Mouse (Mus musculus) kidney, embryonic 14.5 days (tissue): ENCODE results near the gene Sh3bp2. TPM values are rescaled to one million over a fixed set of nuclear protein-coding genes. Genes with fewer than 3 reads are reported as not detected.
A peak's percentile ranks its signal among the peaks of the same experiment; 100 is the strongest.

Experiments used
- ATAC-seq: fragments of 200-750 bp; cut with Nextera tagmentation; 2 replicates; pipeline ENCODE4 v1.8.0; 2017; ENCODE audit warnings: moderate number of reproducible peaks, mild to moderate bottlenecking, moderate TSS enrichment, moderate library complexity; ENCODE audit not compliant: low FRiP score, low TSS enrichment
- H3K27ac ChIP-seq: fragments of 300-500 bp; sonication (generic); 2 replicates; pipeline ENCODE4 v1.5.1; 2014; ENCODE audit warnings: low read depth, mild to moderate bottlenecking, low read length, moderate library complexity, mixed read lengths
- H3K27me3 ChIP-seq: fragments of 300-500 bp; sonication (generic); 2 replicates; pipeline ENCODE4 v1.6.1; 2014; ENCODE audit warnings: mild to moderate bottlenecking, low read length; ENCODE audit not compliant: control insufficient read depth, insufficient read depth
- H3K36me3 ChIP-seq: fragments of 300-500 bp; sonication (generic); 2 replicates; pipeline ENCODE4 v1.6.1; 2014; ENCODE audit warnings: low read length, mixed read lengths; ENCODE audit not compliant: control insufficient read depth, insufficient read depth
- H3K4me1 ChIP-seq: fragments of 300-500 bp; sonication (generic); 2 replicates; pipeline ENCODE4 v1.6.1; 2014; ENCODE audit warnings: low read length, mixed read lengths; ENCODE audit not compliant: control insufficient read depth, insufficient read depth
- H3K4me2 ChIP-seq: fragments of 300-500 bp; sonication (generic); replicated peaks from 2 replicates; pipeline ENCODE4 v1.6.1; 2014; ENCODE audit warnings: low read depth, mild to moderate bottlenecking, low read length
- H3K4me3 ChIP-seq: fragments of 300-500 bp; sonication (generic); 2 replicates; pipeline ENCODE4 v1.5.1; 2014; ENCODE audit warnings: mild to moderate bottlenecking, low read length
- H3K9ac ChIP-seq: fragments of 300-500 bp; sonication (generic); 2 replicates; pipeline ENCODE4 v1.6.1; 2014; ENCODE audit warnings: low read depth, mild to moderate bottlenecking, low read length, moderate library complexity
- H3K9me3 ChIP-seq: fragments of 300-500 bp; sonication (generic); 2 replicates; pipeline ENCODE4 v1.6.1; 2016; ENCODE audit warnings: low read length; ENCODE audit not compliant: control insufficient read depth
- WGBS: fragments of 180-500 bp; shearing (Covaris S2); extraction: QIAGEN DNeasy Blood & Tissue Kit; methylation state at CpG from one replicate; pipeline ENCODE4 v1.1.7; 2014; 5-methylcytosine and 5-hydroxymethylcytosine counted together
- polyA plus RNA-seq: library from polyadenylated mRNA; unstranded; fragments of >200 nt; fragmentation: Nextera tagmentation; extraction: Ambion mirVana; gene quantifications from 2 replicates; pipeline ENCODE4 v1.2.1, GENCODE M21; 2014

Gene Sh3bp2
- polyA plus RNA-seq, 1 experiment from 2014 or later = 11.1 TPM

GRCm38 (mm10) chr5:34520458-34521209, 5.0 kb upstream of the Sh3bp2 start:
- no peak for ATAC-seq
- Histone ChIP-seq H3K4me1 (no peaks in the 10 kb centered on the region), H3K4me2 (no peak overlapping the region), H3K9me3 (no peaks in the 10 kb centered on the region), H3K36me3 (no peaks in the 10 kb centered on the region), H3K27ac (no peak overlapping the region), H3K4me3 (no peak overlapping the region), H3K9ac (no peak overlapping the region), H3K27me3 (no peaks in the 10 kb centered on the region)
- 74% methylated on average over 11 of the region's 11 CpGs for WGBS

GRCm38 (mm10) chr5:34521337-34521736, 4.3 kb upstream of the Sh3bp2 start:
- ATAC-seq = no peak
- H3K36me3 ChIP-seq = no peaks in the 10 kb centered on the region
- WGBS = 79% methylated on average over 3 of the region's 3 CpGs

DNA sequence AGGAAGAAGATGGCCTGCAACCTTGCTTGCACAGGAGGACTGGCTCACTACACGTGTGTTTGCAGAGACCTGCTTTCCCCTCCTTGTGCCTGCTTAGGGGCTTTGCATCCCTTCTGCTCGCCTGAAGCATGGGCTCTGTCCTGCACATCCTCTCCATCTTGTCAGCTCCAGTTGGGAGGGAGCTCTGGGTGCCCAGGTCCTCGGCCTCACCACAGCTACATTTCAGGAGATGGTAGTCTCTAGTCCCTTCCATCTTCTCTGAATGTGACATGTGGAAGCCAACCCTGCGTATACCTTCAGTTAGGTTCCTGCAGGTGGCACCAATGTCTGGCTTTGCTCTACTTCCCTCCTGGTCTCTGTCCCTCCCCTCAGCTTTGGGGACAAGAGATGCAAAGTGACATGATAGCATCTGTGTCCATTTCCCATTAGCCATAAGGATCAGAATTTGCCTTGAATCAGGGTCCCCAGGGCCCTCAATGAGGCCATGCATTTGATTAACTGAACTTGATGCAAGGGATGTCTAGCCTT, 1.6 kb upstream of the Sh3bp2 start:
- no peak overlapping the region for H3K4me3 ChIP-seq
- ATAC-seq = no peak
- H3K36me3 ChIP-seq = no peaks in the 10 kb centered on the region
- H3K27me3 ChIP-seq = no peaks in the 10 kb centered on the region
- H3K27ac ChIP-seq = no peak overlapping the region
- WGBS = 69% methylated on average over 4 of the region's 4 CpGs
- H3K9me3 ChIP-seq = no peaks in the 10 kb centered on the region
- peaks cover 4% of the 10 kb centered on the region; the same call in 1 of the 2 replicates for H3K4me1 ChIP-seq
- no peak overlapping the region for H3K4me2 ChIP-seq
- no peak overlapping the region for H3K9ac ChIP-seq

More at GRCm38 (mm10) chr5:34521337-34521736, 4.3 kb upstream of the Sh3bp2 start:
- H3K9ac ChIP-seq = no peak overlapping the region
- H3K27ac ChIP-seq = no peak overlapping the region
- H3K27me3 ChIP-seq = no peaks in the 10 kb centered on the region
- no peaks in the 10 kb centered on the region for H3K9me3 ChIP-seq
- H3K4me3 ChIP-seq = no peak overlapping the region
- H3K4me2 ChIP-seq = no peak overlapping the region
- H3K4me1 ChIP-seq = peaks cover 4% of the 10 kb centered on the region; the same call in 1 of the 2 replicates

DNA sequence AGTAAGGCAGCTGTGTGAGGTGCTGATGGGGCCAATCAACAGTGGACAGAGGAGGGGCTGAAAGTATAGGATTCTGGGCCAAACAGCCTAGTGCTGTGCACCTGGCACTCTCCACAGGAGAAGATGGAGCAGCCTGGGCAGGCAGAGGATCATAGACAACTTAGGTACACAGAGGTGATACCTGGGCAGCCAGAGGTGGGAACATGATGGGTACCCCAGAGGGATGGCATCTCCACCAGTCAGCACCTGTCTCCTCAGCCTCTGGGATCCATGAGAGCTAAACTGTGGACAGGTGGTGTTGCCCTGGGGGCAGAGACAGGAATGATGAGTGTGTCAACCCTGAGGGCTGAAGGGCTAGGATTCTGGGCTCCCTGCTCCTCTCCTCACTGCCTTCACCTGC, 1.1 kb upstream of the Sh3bp2 start:
- Histone ChIP-seq H3K36me3 (no peaks in the 10 kb centered on the region), H3K4me1 (peaks cover 4% of the 10 kb centered on the region; the same call in 1 of the 2 replicates), H3K4me2 (no peak overlapping the region), H3K9ac (no peak overlapping the region), H3K27ac (no peak overlapping the region), H3K27me3 (no peaks in the 10 kb centered on the region), H3K4me3 (no peak overlapping the region), H3K9me3 (no peaks in the 10 kb centered on the region)
- ATAC-seq = no peak

DNA sequence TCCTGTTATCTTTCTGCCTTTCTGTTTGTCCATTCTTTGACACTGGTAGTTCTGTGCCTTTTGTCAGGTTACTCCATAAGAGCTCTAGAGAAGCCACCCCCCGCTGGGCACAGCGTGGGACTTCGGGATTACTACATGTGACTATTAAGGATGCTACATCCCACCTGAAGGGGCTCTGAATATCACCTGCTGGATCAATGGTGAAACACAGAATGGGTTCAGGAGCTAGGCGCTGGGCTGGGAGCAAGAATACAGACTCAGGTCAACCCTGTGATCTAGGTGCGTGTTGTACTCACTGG, 788 bp downstream of the Sh3bp2 start:
- Histone ChIP-seq H3K27me3 (no peaks in the 10 kb centered on the region), H3K9me3 (no peaks in the 10 kb centered on the region), H3K27ac (no peak overlapping the region), H3K4me2 (peak overlapping the region; percentile 69; the same call in 1 of the 2 replicates), H3K4me3 (peak overlapping the region; percentile 54; the same call in 1 of the 2 replicates), H3K4me1 (peaks cover 4% of the 10 kb centered on the region; the same call in 1 of the 2 replicates), H3K36me3 (no peaks in the 10 kb centered on the region), H3K9ac (0 out of 2 replicates have a peak overlapping the region, but pooled peaks have one; percentile 59)
- WGBS = 43% methylated on average over 5 of the region's 5 CpGs
- no peak for ATAC-seq

GRCm38 (mm10) chr5:34527352-34527751, 1.7 kb downstream of the Sh3bp2 start:
- H3K27ac ChIP-seq = no peak overlapping the region
- H3K9me3 ChIP-seq = no peaks in the 10 kb centered on the region
- no peak for ATAC-seq
- no peak overlapping the region for H3K4me2 ChIP-seq
- no peaks in the 10 kb centered on the region for H3K36me3 ChIP-seq
- H3K9ac ChIP-seq = no peak overlapping the region
- no peak overlapping the region for H3K4me3 ChIP-seq
- WGBS = 86% methylated on average over 2 of the region's 2 CpGs
- H3K27me3 ChIP-seq = no peaks in the 10 kb centered on the region
- peaks cover 4% of the 10 kb centered on the region; the same call in 1 of the 2 replicates for H3K4me1 ChIP-seq

- H3K9me3 ChIP-seq = no peaks in the 10 kb centered on the region
- WGBS = 82% methylated on average over 5 of the region's 5 CpGs
- H3K36me3 ChIP-seq = no peaks in the 10 kb centered on the region
- ATAC-seq = no peak
- no peak overlapping the region for H3K4me3 ChIP-seq
- H3K27me3 ChIP-seq = no peaks in the 10 kb centered on the region
- no peak overlapping the region for H3K4me2 ChIP-seq
- no peak overlapping the region for H3K9ac ChIP-seq
- no peak overlapping the region for H3K27ac ChIP-seq
- peaks cover 4% of the 10 kb centered on the region; the same call in 1 of the 2 replicates for H3K4me1 ChIP-seq
Measured at GRCm38 (mm10) chr5:34528724-34529123, 3.1 kb downstream of the Sh3bp2 start.

DNA sequence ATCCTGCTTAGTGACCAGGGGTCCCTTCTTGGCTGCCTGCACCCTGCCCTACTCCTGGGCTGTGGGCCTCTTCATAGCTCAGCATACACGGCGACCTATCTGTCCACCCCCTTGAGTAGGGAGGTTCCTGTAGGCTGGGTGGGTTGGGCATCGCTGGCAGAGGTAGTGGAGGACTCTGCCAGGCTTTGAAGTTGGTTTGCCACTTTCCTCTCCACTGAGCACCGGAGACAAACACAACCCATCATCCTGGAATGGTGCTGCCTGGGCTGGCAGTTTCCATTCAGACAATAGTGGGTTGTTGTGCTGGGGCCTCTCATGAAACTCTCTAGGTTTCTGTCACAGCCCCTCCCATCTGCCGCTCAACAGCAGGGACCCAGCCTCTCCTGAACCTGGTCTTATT, 4.5 kb downstream of the Sh3bp2 start:
- no peak for ATAC-seq
- 71% methylated on average over 5 of the region's 5 CpGs for WGBS

GRCm38 (mm10) chr5:34530687-34531086, 5.0 kb downstream of the Sh3bp2 start:
- H3K36me3 ChIP-seq = no peaks in the 10 kb centered on the region
- no peak overlapping the region for H3K4me2 ChIP-seq
- H3K27me3 ChIP-seq = no peaks in the 10 kb centered on the region
- H3K9me3 ChIP-seq = no peaks in the 10 kb centered on the region
- H3K27ac ChIP-seq = no peak overlapping the region
- no peak for ATAC-seq
- WGBS = 42% methylated on average over 4 of the region's 4 CpGs
- H3K9ac ChIP-seq = no peak overlapping the region
- H3K4me1 ChIP-seq = peaks cover 4% of the 10 kb centered on the region; the same call in 1 of the 2 replicates
- no peak overlapping the region for H3K4me3 ChIP-seq

More for the DNA sequence above, 4.5 kb downstream of the Sh3bp2 start:
- H3K4me3 ChIP-seq = no peak overlapping the region
- H3K27ac ChIP-seq = no peak overlapping the region
- no peak overlapping the region for H3K9ac ChIP-seq
- no peaks in the 10 kb centered on the region for H3K27me3 ChIP-seq
- no peaks in the 10 kb centered on the region for H3K36me3 ChIP-seq
- H3K4me2 ChIP-seq = no peak overlapping the region
- peaks cover 4% of the 10 kb centered on the region; the same call in 1 of the 2 replicates for H3K4me1 ChIP-seq
- no peaks in the 10 kb centered on the region for H3K9me3 ChIP-seq
